Mouse (Mus musculus): ENCODE results near the gene Mtch2.

- TF ChIP-seq CTCF (IDR thresholded peaks at IDR 0.05; ENCODE audit: insufficient read depth, low read length), result no peak
- TF ChIP-seq POLR2A (IDR thresholded peaks at IDR 0.05; ENCODE audit: borderline replicate concordance, extremely low read depth, low read depth, low read length), result no peak
Measured at GRCm38 (mm10) chr2:90871180-90871961, 24.4 kb downstream of the Mtch2 start.
